Mouse (Mus musculus): ENCODE results near the gene Foxp1.

The Foxp1 gene

GRCm38 (mm10) chr6:99441100-99441499 is 81.4 kb downstream of the Foxp1 start:
- DNase-seq (ENCODE audit: low read depth, low spot score) = no peak

- DNase-seq (ENCODE audit: low read depth, low spot score) = no peak
These were observed 81.9 kb downstream of the Foxp1 start for GRCm38 (mm10) chr6:99440606-99441005.

DNA sequence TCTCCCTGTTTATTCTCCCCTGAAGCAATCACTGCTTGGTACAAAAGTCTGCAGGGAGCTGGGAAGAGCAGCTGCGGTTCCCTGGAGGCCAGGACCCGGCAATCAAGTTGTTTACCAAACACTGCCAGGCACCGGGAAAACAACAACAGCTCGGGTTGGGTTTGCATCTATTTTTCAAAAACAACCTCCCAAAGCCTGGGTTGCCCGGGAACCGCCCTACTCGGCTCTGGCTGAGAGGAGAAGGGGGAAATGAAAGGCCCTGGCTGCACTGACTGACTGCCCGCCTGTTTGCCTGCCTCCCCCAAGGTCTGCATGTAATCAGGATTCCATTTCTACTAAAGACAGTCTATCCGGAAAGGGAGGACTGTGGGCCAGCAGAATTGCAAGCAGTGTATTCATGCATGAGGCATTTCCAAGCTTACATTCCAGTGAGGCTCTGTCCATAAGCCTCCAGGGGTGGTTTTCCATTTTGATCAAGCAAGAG is 82.6 kb downstream of the Foxp1 start:
- no peak for DNase-seq (ENCODE audit: low read depth, low spot score)

DNA sequence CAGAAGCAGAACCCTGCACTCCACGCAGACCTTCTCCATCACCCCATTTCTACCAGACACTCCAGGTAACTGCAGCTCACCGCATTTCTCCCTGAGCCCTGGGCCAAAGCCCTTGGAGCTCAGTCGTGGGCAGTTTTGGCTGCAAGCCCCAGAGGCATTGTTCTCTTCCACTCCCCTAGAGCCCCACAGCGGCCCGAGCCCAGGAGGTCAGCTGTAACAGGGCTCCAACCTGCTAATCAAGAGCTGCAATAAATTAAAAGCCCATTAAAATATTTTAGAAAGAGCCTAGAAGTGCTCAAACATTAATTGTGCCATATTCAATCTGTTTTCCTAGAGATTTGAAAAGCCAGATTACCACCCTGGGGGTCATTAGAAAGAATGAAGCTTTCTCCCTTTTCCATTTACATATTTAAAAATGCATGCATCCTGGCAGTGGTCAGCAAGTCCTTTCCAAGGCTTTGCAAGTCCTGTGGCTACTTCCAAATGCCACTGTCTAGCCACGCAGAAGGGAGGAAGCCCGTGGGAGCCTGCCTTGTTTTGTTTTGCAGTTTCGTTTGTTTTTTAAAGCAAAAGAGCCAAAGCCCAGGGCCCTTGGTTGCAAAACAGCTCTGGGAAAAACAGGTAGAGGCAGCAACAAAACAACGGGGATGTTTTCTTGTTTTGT is 83.2 kb downstream of the Foxp1 start:
- no peak for DNase-seq (ENCODE audit: low read depth, low spot score)

DNA sequence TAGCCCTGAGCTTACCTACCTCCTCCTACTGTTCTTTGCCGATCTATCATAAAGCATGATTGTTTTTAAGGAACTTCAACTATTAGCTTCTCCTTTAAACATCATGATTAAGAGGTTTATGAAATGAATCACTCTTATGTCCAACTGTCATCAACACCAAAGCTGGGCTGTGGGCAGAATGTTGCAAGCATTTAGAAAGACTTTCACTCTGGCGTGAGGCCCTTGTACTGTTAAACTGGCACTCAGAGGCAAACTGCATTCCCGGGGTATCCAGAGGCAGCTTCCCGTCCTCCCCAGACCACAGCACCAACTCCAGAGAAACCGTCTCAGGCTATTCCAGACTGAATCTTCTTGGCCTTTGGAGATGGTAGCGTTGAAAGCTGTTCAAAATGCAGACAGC is 86.2 kb downstream of the Foxp1 start:
- DNase-seq (ENCODE audit: low read depth, low spot score) = no peak

GRCm38 (mm10) chr6:99435140-99435539 is 87.4 kb downstream of the Foxp1 start:
- no peak for DNase-seq (ENCODE audit: low read depth, low spot score)

GRCm38 (mm10) chr6:99433006-99433405 is 89.5 kb downstream of the Foxp1 start:
- no peak for DNase-seq (ENCODE audit: low read depth, low spot score)

- no peak for DNase-seq (ENCODE audit: low read depth, low spot score)
These were observed 90.6 kb downstream of the Foxp1 start for GRCm38 (mm10) chr6:99431941-99432340.

- DNase-seq (ENCODE audit: low read depth, low spot score) = no peak
These were observed 92.0 kb downstream of the Foxp1 start for GRCm38 (mm10) chr6:99430560-99430959.

DNA sequence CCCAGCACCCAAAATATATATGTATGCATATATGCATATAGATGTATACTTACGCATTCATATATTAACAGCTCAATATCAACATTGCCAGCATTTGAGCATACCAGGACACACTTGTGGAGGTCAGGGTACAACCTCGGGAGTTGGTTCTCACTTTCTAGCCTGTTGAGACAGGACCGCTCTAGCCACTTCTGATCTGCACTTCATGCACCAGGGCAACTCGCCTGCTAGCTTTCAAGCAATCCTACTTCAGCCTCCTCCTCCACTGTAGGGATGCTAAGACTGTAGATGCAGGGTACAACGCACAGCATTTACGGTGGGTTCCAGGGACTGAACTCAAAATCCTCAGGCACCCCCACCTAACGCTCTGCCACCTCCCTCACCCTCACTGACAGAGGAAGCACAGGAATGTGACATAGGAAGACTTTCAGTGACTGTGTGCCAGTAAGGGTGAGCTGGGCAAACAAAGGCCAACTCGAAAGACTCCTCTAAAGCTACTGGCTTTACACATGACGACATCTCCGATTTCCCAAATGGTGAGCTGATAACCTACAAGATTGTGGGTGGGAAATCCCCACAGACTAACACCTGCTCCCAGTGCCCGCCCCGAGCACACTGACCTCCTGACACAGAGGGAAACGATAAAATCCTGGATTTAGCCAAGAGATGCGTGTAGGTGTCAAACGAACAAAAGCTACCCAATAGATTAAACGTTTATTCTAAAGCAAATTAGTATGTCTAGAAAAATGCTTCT is 93.0 kb downstream of the Foxp1 start:
- DNase-seq (ENCODE audit: low read depth, low spot score) = no peak

- no peak for DNase-seq (ENCODE audit: low read depth, low spot score)
These were observed 93.6 kb downstream of the Foxp1 start for GRCm38 (mm10) chr6:99428961-99429360.

GRCm38 (mm10) chr6:99427301-99427700 is 95.2 kb downstream of the Foxp1 start:
- DNase-seq (ENCODE audit: low read depth, low spot score) = no peak

- no peak for DNase-seq (ENCODE audit: low read depth, low spot score)
These were observed 97.5 kb downstream of the Foxp1 start for GRCm38 (mm10) chr6:99425044-99425443.

DNA sequence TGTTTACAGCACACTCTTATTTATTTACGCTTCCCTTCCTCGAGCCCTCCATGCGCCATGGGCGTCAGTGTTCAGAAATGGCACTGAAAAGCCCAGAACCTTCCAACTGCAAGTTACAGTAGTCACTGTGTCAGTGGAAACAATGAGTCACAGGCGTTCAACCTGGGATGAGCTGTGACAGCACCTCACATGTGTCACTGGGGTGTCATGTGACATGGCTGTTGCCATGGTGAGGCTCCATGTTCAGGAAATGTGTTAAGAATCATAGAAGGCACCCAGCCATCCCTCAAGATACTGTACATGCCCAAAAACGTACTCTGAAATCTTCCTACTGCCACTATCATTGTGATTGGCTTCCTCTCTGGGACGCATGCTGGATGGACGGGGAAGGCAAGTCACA is 101.9 kb downstream of the Foxp1 start:
- DNase-seq (ENCODE audit: low read depth, low spot score) = no peak

- DNase-seq (ENCODE audit: low read depth, low spot score) = no peak
These were observed 109.9 kb downstream of the Foxp1 start for GRCm38 (mm10) chr6:99412598-99412997.

DNA sequence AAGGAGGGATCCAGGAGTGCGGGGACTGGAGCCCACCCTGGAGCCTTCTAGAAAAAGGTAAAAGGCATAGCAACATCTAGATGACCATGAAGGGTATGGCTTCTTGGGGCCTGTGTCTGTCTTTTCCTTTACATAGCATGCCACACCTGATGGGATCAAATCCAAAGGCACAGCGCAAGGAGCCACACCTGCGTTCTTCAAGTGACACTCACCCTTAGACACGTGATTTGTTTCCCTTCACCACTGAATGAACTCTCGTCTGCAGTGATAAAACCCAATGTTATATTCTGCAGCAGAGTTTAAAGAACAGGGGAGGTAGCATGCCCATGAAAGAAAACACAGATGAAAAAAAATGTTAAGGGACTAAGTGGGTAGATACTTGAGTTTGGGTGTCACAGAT is 112.9 kb downstream of the Foxp1 start:
- no peak for DNase-seq (ENCODE audit: low read depth, low spot score)

GRCm38 (mm10) chr6:99408880-99409279 is 113.6 kb downstream of the Foxp1 start:
- DNase-seq (ENCODE audit: low read depth, low spot score) = no peak

- no peak for DNase-seq (ENCODE audit: low read depth, low spot score)
These were observed 118.6 kb downstream of the Foxp1 start for GRCm38 (mm10) chr6:99403755-99404390.

DNA sequence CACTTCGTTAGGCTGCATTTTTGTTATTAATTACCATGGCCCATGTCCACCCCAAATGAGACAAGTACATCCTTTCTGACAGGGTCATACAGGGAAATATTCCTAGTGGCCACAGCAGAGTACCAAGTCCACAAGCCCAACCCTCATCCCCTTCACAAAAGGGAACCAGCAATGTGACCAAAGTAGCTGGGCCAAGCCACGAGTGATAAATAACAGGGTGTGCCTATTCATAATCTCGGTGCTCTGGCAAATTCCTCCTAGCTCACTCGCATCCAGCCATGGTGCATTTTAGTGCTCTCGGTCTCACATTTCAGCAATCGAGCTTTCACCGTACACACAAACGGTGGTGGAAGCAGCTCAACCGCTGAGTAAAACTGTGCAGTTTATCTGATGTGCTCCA is 119.6 kb downstream of the Foxp1 start:
- no peak for DNase-seq (ENCODE audit: low read depth, low spot score)

DNA sequence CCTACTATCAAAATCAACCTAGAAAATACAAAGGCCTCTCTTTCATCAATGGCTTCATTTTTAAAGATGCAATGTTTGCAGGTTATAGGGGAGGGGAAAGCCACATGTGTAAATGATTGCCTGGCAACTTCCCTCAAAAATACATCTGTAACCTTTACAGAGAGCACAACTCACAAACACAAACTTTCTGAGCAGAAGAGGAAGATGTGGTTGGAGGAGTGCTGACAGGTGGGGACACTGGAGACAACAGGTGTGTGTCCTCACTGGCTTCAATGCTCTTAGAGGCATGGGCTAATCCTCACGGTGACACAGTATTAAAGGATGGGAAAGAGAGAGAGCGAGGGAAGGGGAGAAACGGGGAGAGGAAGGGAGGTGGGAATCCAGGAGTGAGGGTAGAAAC is 120.2 kb downstream of the Foxp1 start:
- no peak for DNase-seq (ENCODE audit: low read depth, low spot score)

- no peak for DNase-seq (ENCODE audit: low read depth, low spot score)
These were observed 120.7 kb downstream of the Foxp1 start for GRCm38 (mm10) chr6:99401801-99402200.

- no peak for DNase-seq (ENCODE audit: low read depth, low spot score)
These were observed 121.3 kb downstream of the Foxp1 start for GRCm38 (mm10) chr6:99401211-99401610.

- DNase-seq (ENCODE audit: low read depth, low spot score) = no peak
These were observed 126.8 kb downstream of the Foxp1 start for GRCm38 (mm10) chr6:99395745-99396144.

Data from embryo, embryonic 11.5 days (tissue).